Mouse (Mus musculus) midbrain, embryonic 11.5 days (tissue): ENCODE data around the gene Tysnd1. TPM values are rescaled to one million over a fixed set of nuclear protein-coding genes. Genes with fewer than 3 reads are reported as not detected.

Experiments used
- ATAC-seq: fragments of 200-750 bp; cut with Nextera tagmentation; 2 replicates; pipeline ENCODE4 v1.8.0; 2017; ENCODE audit warnings: moderate TSS enrichment, moderate library complexity; ENCODE audit not compliant: low FRiP score
- DNase-seq: peaks from one replicate; pipeline ENCODE4 v3.0.0; 2015; ENCODE audit warnings: low spot score; ENCODE audit errors: missing footprints
- H3K27ac ChIP-seq: fragments of 300-500 bp; sonication (generic); 2 replicates; pipeline ENCODE4 v1.5.1; 2014; ENCODE audit warnings: low read depth, low read length
- H3K27me3 ChIP-seq: fragments of 300-500 bp; sonication (generic); 2 replicates; pipeline ENCODE4 v1.6.1; 2014; ENCODE audit warnings: mild to moderate bottlenecking, low read length, moderate library complexity, mixed read lengths; ENCODE audit not compliant: control insufficient read depth, insufficient read depth
- H3K36me3 ChIP-seq: fragments of 300-500 bp; sonication (generic); 2 replicates; pipeline ENCODE4 v1.6.1; 2014; ENCODE audit warnings: mild to moderate bottlenecking, low read length, moderate library complexity, mixed read lengths; ENCODE audit not compliant: control insufficient read depth, insufficient read depth
- H3K4me1 ChIP-seq: fragments of 300-500 bp; sonication (generic); 2 replicates; pipeline ENCODE4 v1.6.1; 2014; ENCODE audit warnings: low read length; ENCODE audit not compliant: control insufficient read depth, insufficient read depth
- H3K4me2 ChIP-seq: fragments of 300-500 bp; sonication (generic); 2 replicates; pipeline ENCODE4 v1.6.1; 2014; ENCODE audit warnings: mild to moderate bottlenecking, moderate library complexity
- H3K4me3 ChIP-seq: fragments of 300-500 bp; sonication (generic); 2 replicates; pipeline ENCODE4 v1.5.1; 2014; ENCODE audit warnings: low read depth, low read length
- H3K9ac ChIP-seq: fragments of 300-500 bp; sonication (generic); 2 replicates; pipeline ENCODE4 v1.6.1; 2014; ENCODE audit warnings: low read length
- H3K9me3 ChIP-seq: fragments of 300-500 bp; sonication (generic); 2 replicates; pipeline ENCODE4 v1.6.1; 2016; ENCODE audit warnings: low read length; ENCODE audit not compliant: control insufficient read depth
- WGBS: fragments of 180-500 bp; shearing (Covaris S2); extraction: QIAGEN DNeasy Blood & Tissue Kit; methylation state at CpG from one replicate; pipeline ENCODE4 v1.1.7; 2014; 5-methylcytosine and 5-hydroxymethylcytosine counted together
- polyA plus RNA-seq: library from polyadenylated mRNA; unstranded; fragments of >200 nt; fragmentation: Nextera tagmentation; extraction: Ambion mirVana; gene quantifications from 2 replicates; pipeline ENCODE4 v1.2.1, GENCODE M21; 2014

Tysnd1 gene
- polyA plus RNA-seq = 24.5 and 27.9 TPM in 2 replicates

DNA sequence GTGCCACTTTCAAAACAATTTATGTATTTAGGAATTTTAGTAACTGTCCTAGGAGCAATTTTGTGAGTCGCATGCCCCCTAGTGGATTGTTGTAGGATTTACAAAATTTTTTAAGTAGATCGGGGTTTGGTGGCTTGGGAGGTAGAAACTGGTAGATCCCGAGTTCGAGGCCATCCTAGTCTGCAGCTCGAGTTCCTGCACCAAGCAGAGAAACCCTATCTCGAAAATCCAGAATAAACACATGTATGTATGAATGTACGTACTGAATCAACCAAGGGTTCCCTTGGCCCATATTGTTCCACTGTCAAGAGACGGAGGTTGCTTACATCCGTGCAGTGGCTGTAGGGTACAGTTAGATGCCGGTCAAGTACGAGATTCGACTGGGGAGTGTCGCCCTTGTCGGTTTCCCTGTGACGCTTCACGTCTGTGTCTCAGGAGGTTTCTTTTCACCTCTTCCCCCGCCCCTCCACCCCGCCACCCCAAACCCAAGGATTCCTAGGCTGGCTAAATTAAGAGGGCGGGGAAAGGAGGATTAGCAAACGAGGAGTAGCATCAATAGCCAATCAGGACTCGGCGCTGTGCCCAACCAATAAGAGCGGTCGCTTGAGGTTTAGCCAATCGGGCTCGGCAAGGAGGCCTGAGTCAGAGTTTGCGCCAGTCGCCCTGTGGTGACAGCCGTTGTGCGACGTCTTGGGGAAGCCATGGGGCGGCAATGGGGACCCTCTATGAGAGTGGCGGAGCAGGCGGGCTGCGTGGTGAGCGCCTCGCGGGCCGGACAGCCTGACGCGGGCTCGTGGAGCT, at the start of gene Tysnd1:
TSS of gene Tysnd1 (plus strand) at position 645 of the 801 bp plus-strand sequence.
- Histone ChIP-seq H3K9me3 (no peaks in the 10 kb centered on the region), H3K27ac (no peak within 1 kb of the TSS; the same call in 1 of the 2 replicates), H3K4me2 (peak within 1 kb of the TSS; percentile 100), H3K36me3 (peaks cover 15% of the 10 kb centered on the region), H3K9ac (peak within 1 kb of the TSS; percentile 79), H3K27me3 (no peaks in the 10 kb centered on the region), H3K4me3 (peak within 1 kb of the TSS; percentile 92), H3K4me1 (peaks cover 11% of the 10 kb centered on the region)
- WGBS = 1% methylated on average over 42 of the region's 42 CpGs
- ATAC-seq (peak; percentile 98), DNase-seq (peak; percentile 98)

DNA sequence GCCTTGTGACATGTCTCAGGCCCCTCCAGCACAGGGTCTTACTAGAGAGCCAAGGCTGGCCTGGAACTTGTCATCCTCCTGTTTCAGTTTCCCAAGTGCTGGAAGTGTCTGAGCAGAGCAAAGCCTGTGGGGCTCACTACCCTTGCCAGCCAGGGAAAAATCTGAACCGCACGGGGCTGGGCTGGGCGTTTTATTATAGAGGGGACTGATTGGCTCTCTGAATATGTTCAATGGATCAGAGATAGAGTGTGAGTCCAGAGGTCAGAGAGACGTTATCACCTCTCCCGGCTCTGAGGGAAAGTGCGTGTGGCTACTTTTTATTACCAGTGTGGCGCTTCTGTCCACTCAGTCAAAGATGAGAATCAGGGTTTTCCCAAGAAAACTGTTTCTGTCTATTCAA, 48.8 kb upstream of the Tysnd1 start:
- 77% methylated on average over 7 of the region's 7 CpGs for WGBS
- no peaks in the 10 kb centered on the region for H3K27me3 ChIP-seq
- H3K27ac ChIP-seq = no peak overlapping the region
- no peak overlapping the region for H3K4me2 ChIP-seq
- no peak overlapping the region for H3K9ac ChIP-seq
- H3K4me3 ChIP-seq = no peak overlapping the region
- no peaks in the 10 kb centered on the region for H3K9me3 ChIP-seq
- ATAC-seq (no peak), DNase-seq (no peak)
- H3K4me1 ChIP-seq = peaks cover 11% of the 10 kb centered on the region
- H3K36me3 ChIP-seq = peaks cover 2% of the 10 kb centered on the region; the same call in 1 of the 2 replicates

DNA sequence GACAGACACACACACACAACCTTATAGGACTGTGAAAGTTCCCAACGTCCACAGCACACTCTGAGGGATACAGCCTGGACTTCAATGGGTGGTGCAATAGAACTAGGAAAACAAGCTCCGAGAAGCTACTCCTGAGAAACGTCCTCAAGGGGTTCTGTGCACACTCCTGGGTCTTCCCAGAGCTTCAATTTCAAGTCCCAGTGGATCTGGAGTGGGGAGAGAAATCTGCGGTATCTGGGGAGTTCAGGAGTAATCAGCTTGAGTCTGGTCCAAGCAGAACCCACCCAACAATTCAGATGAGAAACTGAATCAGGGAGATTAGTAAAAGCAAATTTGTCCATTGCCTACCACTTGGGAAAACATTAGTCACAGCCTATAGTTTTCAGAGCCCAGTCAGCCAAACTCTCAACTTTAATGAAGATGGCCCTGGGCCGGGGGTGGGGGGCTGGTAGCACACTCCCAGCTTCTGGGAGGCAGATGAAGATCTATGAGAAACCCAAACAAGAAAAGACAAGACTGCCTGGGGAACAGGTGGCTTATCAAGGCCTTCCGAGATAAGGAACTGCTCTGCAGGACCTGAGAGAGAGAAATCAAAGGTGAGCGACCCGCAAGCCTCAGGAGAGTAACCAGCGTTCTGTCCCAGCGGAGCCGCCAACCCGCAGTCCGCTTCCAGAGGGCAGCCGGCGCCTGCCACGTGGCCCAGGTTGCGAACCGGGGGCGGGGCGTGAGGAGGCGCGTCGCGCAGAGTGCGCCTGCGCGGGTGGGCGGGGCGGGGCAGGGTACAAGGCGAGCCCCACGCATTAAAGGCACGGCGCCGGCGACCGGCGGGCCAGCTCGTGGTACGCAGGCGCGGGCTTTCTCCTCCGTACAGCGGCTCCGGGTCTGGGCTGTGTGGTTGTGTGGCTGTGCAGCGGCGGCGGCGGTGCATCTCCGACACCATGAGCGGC, 47.3 kb upstream of the Tysnd1 start, which contains the start of gene Ppa1:
TSS of gene Ppa1 (plus strand) at position 763 of the 947 bp plus-strand sequence.
- peaks cover 11% of the 10 kb centered on the region for H3K4me1 ChIP-seq
- DNase-seq (peak; percentile 98), ATAC-seq (peak; percentile 99)
- no peaks in the 10 kb centered on the region for H3K9me3 ChIP-seq
- peak within 1 kb of the TSS; percentile 51; the same call in 1 of the 2 replicates for H3K27ac ChIP-seq
- peak within 1 kb of the TSS; percentile 95 for H3K4me2 ChIP-seq
- peak within 1 kb of the TSS; percentile 90 for H3K9ac ChIP-seq
- H3K36me3 ChIP-seq = peaks cover 2% of the 10 kb centered on the region; the same call in 1 of the 2 replicates
- H3K4me3 ChIP-seq = peak within 1 kb of the TSS; percentile 81
- 4% methylated on average over 45 of the region's 50 CpGs for WGBS
- H3K27me3 ChIP-seq = no peaks in the 10 kb centered on the region

DNA sequence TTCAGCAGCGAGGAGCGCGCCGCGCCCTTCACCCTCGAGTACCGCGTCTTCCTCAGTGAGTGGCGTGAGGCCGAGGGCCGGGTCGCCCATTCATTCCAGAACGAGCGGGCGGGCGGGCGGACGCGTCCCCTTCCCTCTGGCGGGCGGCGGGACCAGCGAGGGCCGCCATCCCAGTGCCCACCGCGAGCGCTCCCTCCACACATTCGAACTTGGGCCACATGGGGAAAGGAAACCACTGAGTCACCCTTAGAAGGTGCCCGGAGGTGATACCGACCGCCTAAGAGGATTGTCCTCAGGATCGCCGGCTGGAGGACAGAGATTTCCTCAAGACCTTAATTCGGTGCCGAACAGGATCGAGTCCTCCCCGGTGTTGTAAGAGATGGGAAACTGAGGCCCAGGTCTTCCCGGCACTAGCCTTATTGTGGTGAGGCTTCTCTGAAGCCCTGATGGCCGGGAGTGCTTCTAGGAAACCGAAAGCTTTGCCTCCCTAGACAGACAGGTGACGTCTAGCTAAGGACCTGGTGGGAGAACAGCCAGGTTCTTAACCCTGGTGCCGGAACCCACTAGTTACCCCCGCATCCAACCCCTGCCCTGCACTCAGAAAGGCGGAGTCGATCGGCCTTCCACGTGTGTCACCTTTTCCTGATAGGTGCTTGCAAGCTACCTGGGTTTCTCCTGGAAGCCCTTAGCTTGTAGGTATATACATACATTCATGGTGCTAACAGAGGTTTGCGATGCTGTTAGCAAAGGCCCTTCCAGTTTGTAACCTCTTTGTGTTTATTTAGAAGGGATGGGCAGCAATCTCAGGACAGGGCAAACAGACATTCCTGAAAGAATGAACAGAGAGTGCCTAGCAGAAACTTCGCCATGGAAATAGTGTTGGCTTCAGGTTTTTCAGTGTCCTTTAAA, 46.3 kb upstream of the Tysnd1 start:
- peak overlapping the region; percentile 90 for H3K9ac ChIP-seq
- DNase-seq (no peak), ATAC-seq (no peak)
- H3K27me3 ChIP-seq = no peaks in the 10 kb centered on the region
- WGBS = 1% methylated on average over 49 of the region's 49 CpGs
- peak overlapping the region; percentile 81 for H3K4me3 ChIP-seq
- H3K27ac ChIP-seq = peak overlapping the region; percentile 51; the same call in 1 of the 2 replicates
- peaks cover 2% of the 10 kb centered on the region; the same call in 1 of the 2 replicates for H3K36me3 ChIP-seq
- peaks cover 11% of the 10 kb centered on the region for H3K4me1 ChIP-seq
- H3K4me2 ChIP-seq = peak overlapping the region; percentile 95
- H3K9me3 ChIP-seq = no peaks in the 10 kb centered on the region

DNA sequence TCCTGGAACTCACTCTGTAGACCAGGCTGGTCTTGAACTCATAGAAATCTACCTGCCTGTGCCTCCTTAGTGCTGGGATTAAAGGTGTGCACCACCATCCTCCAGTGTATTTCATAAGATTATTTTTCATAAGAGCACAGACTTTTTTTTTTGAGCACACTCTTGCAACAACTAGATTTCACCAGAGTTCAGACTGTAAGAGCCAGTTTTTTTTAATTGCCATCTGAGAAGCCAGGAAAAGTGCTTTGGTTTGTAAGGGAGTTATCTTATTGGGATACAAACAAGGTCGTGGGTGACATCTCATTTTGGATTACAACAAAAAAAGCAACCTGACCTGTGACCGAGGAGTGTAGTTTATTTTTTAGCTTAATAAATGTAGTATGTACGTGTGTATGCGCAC, 41.2 kb upstream of the Tysnd1 start:
- no peak overlapping the region for H3K4me3 ChIP-seq
- no peak overlapping the region for H3K4me2 ChIP-seq
- H3K4me1 ChIP-seq = peaks cover 5% of the 10 kb centered on the region
- peaks cover 2% of the 10 kb centered on the region; the same call in 1 of the 2 replicates for H3K36me3 ChIP-seq
- DNase-seq (no peak), ATAC-seq (no peak)
- no peaks in the 10 kb centered on the region for H3K9me3 ChIP-seq
- H3K27ac ChIP-seq = no peak overlapping the region
- no peak overlapping the region for H3K9ac ChIP-seq
- WGBS = 94% methylated on average over 4 of the region's 4 CpGs
- H3K27me3 ChIP-seq = no peaks in the 10 kb centered on the region

DNA sequence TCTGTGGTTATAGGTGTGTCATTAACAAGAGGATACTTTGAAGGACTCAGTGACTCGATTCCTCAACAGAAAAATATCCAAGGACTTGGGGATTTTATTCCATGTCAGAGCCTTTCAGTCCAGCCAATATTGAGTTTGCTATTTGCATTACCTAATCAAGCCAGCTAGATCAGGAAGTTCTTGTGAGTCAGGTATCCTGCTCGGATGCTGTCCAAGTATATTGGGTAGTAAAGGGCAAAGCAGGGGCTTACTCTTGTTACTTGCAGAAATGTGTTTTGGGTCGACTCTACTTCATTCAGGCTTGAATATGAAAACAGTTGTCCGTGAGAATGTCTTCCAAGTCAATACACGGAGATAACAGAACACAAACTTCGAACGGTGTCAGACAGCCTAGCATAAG, 40.6 kb upstream of the Tysnd1 start:
- Histone ChIP-seq H3K36me3 (peaks cover 2% of the 10 kb centered on the region; the same call in 1 of the 2 replicates), H3K27ac (no peak overlapping the region), H3K9me3 (no peaks in the 10 kb centered on the region)

DNA sequence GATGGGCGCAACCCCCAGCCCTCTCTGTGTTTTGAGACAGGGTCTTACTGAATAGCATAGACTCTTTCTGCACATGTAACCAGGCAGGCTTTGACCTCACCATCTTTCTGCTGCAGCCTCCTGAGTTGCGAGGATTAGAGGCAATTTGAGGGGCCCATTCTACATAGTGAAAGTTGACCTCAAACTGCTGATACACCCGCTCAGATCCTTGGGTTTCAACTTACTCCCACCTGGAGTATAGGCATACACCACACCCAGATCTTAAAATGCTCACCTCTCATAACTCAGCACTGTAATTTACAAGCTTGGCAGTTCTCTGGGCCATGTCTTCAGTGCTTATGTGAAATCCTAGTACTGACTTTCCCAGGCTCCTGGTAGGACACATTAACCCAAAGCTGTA, 40.1 kb upstream of the Tysnd1 start:
- Histone ChIP-seq H3K9me3 (no peaks in the 10 kb centered on the region), H3K36me3 (peaks cover 2% of the 10 kb centered on the region; the same call in 1 of the 2 replicates), H3K4me3 (no peak overlapping the region), H3K4me1 (no peaks in the 10 kb centered on the region), H3K4me2 (no peak overlapping the region), H3K9ac (no peak overlapping the region), H3K27me3 (no peaks in the 10 kb centered on the region), H3K27ac (no peak overlapping the region)
- DNase-seq (no peak), ATAC-seq (no peak)
- 95% methylated on average over 3 of the region's 3 CpGs for WGBS

More for the DNA sequence above, 40.6 kb upstream of the Tysnd1 start:
- Histone ChIP-seq H3K4me3 (no peak overlapping the region), H3K4me2 (no peak overlapping the region), H3K9ac (no peak overlapping the region), H3K27me3 (no peaks in the 10 kb centered on the region), H3K4me1 (no peaks in the 10 kb centered on the region)
- WGBS = 92% methylated on average over 7 of the region's 7 CpGs
- DNase-seq (no peak), ATAC-seq (no peak)
